Mouse (Mus musculus) liver, postnatal 0 days (tissue): ENCODE measurements around the gene Mecom. TPM values are rescaled to one million over a fixed set of nuclear protein-coding genes. Genes with fewer than 3 reads are reported as not detected.
A peak's percentile ranks its signal among the peaks of the same experiment; 100 is the strongest.

ENCODE experiments used
- ATAC-seq: fragments of 200-750 bp; cut with Nextera tagmentation; 2 replicates; pipeline ENCODE4 v1.8.0; 2017; ENCODE audit warnings: mild to moderate bottlenecking, moderate library complexity
- DNase-seq: peaks from one replicate; pipeline ENCODE4 v3.0.0-alpha.2; 2016
- H3K27ac ChIP-seq: fragments of 300-500 bp; sonication (generic); 2 replicates; pipeline ENCODE4 v1.5.1; 2014; ENCODE audit warnings: antibody characterized with exemption, moderate library complexity, mild to moderate bottlenecking, low read depth
- H3K27me3 ChIP-seq: fragments of 300-500 bp; sonication (generic); 2 replicates; pipeline ENCODE4 v1.6.1; 2014; ENCODE audit warnings: low read length, control low read depth, mixed read lengths; ENCODE audit not compliant: insufficient read depth
- H3K36me3 ChIP-seq: fragments of 300-500 bp; sonication (generic); replicated peaks from 2 replicates; pipeline ENCODE4 v1.6.1; 2014; ENCODE audit warnings: mild to moderate bottlenecking, control low read depth, low read length, moderate library complexity, mixed read lengths; ENCODE audit not compliant: insufficient read depth
- H3K4me1 ChIP-seq: fragments of 300-500 bp; sonication (generic); 2 replicates; pipeline ENCODE4 v1.6.1; 2014; ENCODE audit warnings: antibody characterized with exemption, mild to moderate bottlenecking, control low read depth; ENCODE audit not compliant: insufficient read depth
- H3K4me2 ChIP-seq: fragments of 300-500 bp; sonication (generic); 2 replicates; pipeline ENCODE4 v1.6.1; 2014; ENCODE audit warnings: low read depth, mild to moderate bottlenecking, low read length, moderate library complexity, mixed read lengths
- H3K4me3 ChIP-seq: fragments of 300-500 bp; sonication (generic); 2 replicates; pipeline ENCODE4 v1.5.1; 2014; ENCODE audit warnings: low read depth, low read length
- H3K9ac ChIP-seq: fragments of 300-500 bp; sonication (generic); replicated peaks from 2 replicates; pipeline ENCODE4 v1.6.1; 2014; ENCODE audit warnings: mild to moderate bottlenecking, moderate library complexity
- H3K9me3 ChIP-seq: fragments of 300-500 bp; sonication (generic); 2 replicates; pipeline ENCODE4 v1.6.1; 2016; ENCODE audit warnings: mild to moderate bottlenecking, control low read depth, low read length, mixed read lengths
- CTCF ChIP-seq: sonication (generic); IDR thresholded peaks from 2 replicates; pipeline ENCODE4 v1.5.1; 2016; ENCODE audit warnings: antibody characterized with exemption, low read depth
- EP300 ChIP-seq: IDR thresholded peaks from 2 replicates; pipeline ENCODE4 v1.6.1; 2016; ENCODE audit warnings: antibody characterized with exemption, low read depth, mild to moderate bottlenecking
- WGBS: fragments of 180-500 bp; shearing (Covaris S2); extraction: QIAGEN DNeasy Blood & Tissue Kit; methylation state at CpG from one replicate; pipeline ENCODE4 v1.1.7; 2014; ENCODE audit not compliant: insufficient replicate concordance; 5-methylcytosine and 5-hydroxymethylcytosine counted together
- polyA plus RNA-seq: library from polyadenylated mRNA; unstranded; fragments of >200 nt; fragmentation: Nextera tagmentation; extraction: Ambion mirVana; gene quantifications from 2 replicates; pipeline ENCODE4 v1.2.1, GENCODE M21; 2015

The Mecom gene
- polyA plus RNA-seq, 1 experiment from 2014 or later, result 0.89 TPM

DNA sequence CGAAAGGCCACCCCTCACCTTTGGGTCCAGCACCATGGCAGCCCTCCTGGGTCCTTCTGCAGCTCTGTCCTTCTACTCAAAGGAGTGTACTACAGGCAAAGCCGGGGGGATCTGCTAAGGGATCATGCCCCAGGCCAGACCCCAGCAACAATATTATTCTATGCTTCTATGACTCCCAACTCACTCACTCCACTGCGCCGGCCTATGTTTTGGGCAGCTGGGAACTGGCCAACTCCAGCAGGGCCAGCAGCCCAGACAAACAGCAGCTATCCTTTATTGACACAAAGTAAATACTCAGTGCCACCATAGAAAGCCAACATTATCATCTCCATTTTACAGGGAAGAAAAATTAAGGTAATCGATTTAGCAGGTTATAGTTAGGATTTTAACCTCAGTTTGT, 186.6 kb downstream of the Mecom start:
- H3K4me2 ChIP-seq, result no peak overlapping the region
- 72% methylated on average over 5 of the region's 5 CpGs for WGBS
- DNase-seq, result peak; percentile 22
- no peak overlapping the region for H3K4me3 ChIP-seq
- H3K27me3 ChIP-seq, result no peaks in the 10 kb centered on the region
- H3K4me1 ChIP-seq, result no peaks in the 10 kb centered on the region
- H3K27ac ChIP-seq, result no peak overlapping the region
- H3K9ac ChIP-seq, result no peak overlapping the region
- H3K9me3 ChIP-seq, result no peaks in the 10 kb centered on the region
- TF ChIP-seq EP300, result no peak
- TF ChIP-seq CTCF, result no peak
- ATAC-seq, result no peak
- H3K36me3 ChIP-seq, result no peaks in the 10 kb centered on the region

DNA sequence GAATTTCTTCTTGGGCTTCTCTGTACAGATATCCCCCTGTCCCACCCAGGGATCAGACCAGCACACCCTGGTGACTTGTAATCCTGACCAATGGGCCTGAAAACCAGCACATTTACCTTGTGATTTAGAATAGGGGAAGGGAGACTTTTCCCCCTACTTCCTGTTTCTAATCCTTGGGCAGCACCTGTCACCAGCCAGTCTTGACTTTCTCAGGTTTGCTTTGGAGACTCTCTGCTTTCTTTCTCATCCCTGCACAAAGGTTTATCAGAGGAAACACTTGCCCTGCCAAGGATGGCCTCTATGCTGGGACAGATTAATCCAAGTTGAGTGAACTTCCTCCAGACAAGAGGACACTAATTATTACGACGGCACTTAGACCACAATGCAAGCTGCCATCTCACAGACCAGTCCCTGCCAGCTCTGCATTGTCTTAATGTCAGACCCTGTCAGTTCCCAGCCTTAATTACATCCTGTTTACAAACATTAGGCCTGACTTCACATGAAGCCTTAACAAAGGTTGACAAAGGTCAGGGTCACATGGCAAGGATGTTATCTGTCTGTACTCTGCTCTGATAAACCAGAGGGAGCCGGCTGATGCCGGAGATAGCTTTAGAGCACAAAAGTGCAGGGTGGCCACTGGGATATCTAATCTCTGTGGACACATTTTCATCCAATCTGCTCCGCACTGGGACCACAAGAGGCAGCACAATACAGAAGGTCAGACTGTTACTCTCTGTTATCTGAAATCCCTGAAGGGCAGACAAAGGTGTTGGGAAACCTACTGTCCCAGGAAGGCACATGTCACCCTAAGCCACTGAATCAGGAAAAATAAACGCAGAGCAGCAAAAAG, 193.7 kb downstream of the Mecom start:
- WGBS, result 16% methylated on average over 6 of the region's 6 CpGs
- H3K4me3 ChIP-seq, result no peak overlapping the region
- no peaks in the 10 kb centered on the region for H3K9me3 ChIP-seq
- peak; percentile 49 for ATAC-seq
- no peak overlapping the region for H3K9ac ChIP-seq
- no peaks in the 10 kb centered on the region for H3K36me3 ChIP-seq
- TF ChIP-seq CTCF (no peak), EP300 (0 out of 2 replicates have a peak, but pooled peaks have one; percentile 54)
- H3K4me2 ChIP-seq, result no peak overlapping the region
- H3K27me3 ChIP-seq, result no peaks in the 10 kb centered on the region
- H3K4me1 ChIP-seq, result no peaks in the 10 kb centered on the region
- no peak overlapping the region for H3K27ac ChIP-seq
- DNase-seq, result no peak

DNA sequence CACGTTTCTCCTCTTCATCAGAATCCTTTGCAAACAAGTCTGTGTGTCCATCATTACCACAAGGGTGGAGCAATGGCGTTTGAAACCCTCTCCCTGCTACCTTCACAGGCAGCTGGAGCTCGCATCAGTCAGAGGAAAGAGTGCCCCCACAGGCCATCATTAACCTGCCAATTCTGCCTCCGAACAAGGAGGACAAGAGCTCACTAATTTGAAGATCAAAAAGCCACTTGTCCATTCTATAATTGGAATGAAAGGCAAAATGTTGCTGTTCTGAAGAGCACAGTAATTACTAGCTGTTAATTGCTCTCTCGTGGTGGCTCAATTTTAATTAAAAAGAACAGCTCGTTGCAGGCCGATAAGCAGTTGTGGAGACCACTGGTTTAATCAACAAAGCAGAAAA, 198.5 kb downstream of the Mecom start:
- Histone ChIP-seq H3K4me1 (no peaks in the 10 kb centered on the region), H3K27ac (no peak overlapping the region), H3K4me3 (no peak overlapping the region), H3K36me3 (no peaks in the 10 kb centered on the region), H3K9ac (no peak overlapping the region), H3K9me3 (no peaks in the 10 kb centered on the region), H3K27me3 (no peaks in the 10 kb centered on the region), H3K4me2 (no peak overlapping the region)
- TF ChIP-seq CTCF (no peak), EP300 (no peak)
- DNase-seq (no peak), ATAC-seq (no peak)
- WGBS, result 53% methylated on average over 7 of the region's 7 CpGs

DNA sequence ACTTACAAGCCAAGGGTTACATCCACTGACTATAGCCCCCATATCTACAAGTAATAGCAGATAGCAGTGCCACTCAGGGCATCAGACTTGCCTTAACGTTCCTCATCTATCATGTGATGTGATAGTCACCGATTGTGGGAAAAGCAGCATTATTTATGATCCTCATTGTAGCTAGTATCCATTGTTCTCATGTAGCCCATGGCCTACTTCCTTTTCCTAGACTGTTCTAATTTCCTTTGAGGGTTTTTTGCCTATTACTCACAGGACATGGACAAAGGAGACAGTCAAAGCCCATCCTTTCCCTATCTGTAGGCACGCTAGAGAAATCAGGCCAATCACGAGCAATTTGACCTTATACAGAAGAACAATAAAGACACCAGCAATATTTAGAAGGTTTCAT, 203.7 kb downstream of the Mecom start:
- no peak for DNase-seq
- no peaks in the 10 kb centered on the region for H3K4me1 ChIP-seq
- no peak overlapping the region for H3K4me3 ChIP-seq
- no peak for TF ChIP-seq CTCF
- 0 out of 2 replicates have a peak, but pooled peaks have one; percentile 10 for TF ChIP-seq EP300
- H3K36me3 ChIP-seq, result no peaks in the 10 kb centered on the region
- no peaks in the 10 kb centered on the region for H3K27me3 ChIP-seq
- no peak overlapping the region for H3K27ac ChIP-seq
- H3K4me2 ChIP-seq, result no peak overlapping the region
- no peak overlapping the region for H3K9ac ChIP-seq
- ATAC-seq, result no peak
- H3K9me3 ChIP-seq, result no peaks in the 10 kb centered on the region
- 61% methylated on average over 4 of the region's 4 CpGs for WGBS

DNA sequence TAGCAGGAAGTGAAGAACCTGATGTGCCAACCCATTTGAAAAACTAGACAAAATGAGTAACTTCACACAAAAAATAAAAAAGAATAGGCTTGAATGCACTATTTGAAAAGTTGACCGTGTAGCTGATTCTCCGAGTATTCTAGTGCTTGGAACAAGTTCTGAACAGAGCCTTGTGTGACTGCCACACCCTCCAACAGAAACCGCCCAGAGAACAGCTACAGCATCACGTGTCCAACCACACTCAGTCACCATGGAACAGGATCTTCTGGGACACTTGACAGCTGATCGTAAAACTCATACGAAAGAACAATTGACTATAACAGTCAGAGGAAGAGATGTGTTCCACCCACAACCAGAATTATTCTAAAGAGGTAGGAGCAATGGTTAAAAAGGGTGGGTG, 215.5 kb downstream of the Mecom start:
- ATAC-seq, result no peak
- no peaks in the 10 kb centered on the region for H3K27me3 ChIP-seq

DNA sequence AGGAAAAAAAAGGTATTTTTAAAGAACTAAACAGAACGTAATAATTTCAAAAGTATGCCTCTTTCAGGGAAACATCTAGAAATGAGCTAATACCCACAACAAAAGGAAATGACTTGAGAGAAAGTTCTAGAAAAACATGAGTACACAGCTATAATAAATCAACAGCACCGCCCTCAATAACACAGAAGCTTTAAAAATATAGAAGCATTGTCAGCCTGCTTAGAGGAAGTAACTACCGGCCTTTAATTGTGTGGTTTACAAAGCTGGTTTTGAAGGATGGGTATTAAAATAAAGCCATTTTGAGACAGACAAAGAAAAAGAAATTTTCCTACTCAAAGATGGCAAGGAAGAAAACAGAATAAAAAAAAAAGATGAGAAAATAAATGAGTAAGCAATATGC, 217.3 kb downstream of the Mecom start:
- DNase-seq, result no peak
- Histone ChIP-seq H3K9me3 (no peaks in the 10 kb centered on the region), H3K4me1 (no peaks in the 10 kb centered on the region), H3K4me2 (no peak overlapping the region), H3K4me3 (no peak overlapping the region), H3K27ac (no peak overlapping the region), H3K36me3 (no peaks in the 10 kb centered on the region), H3K27me3 (no peaks in the 10 kb centered on the region), H3K9ac (no peak overlapping the region)
- ATAC-seq, result no peak
- no peak for TF ChIP-seq EP300
- TF ChIP-seq CTCF, result no peak
- 44% methylated on average over 3 of the region's 3 CpGs for WGBS

More for the DNA sequence above, 215.5 kb downstream of the Mecom start:
- TF ChIP-seq EP300 (no peak), CTCF (no peak)
- Histone ChIP-seq H3K27ac (no peak overlapping the region), H3K36me3 (no peaks in the 10 kb centered on the region), H3K9me3 (no peaks in the 10 kb centered on the region), H3K9ac (no peak overlapping the region), H3K4me2 (no peak overlapping the region), H3K4me1 (no peaks in the 10 kb centered on the region), H3K4me3 (no peak overlapping the region)
- no peak for DNase-seq
- 59% methylated on average over 6 of the region's 6 CpGs for WGBS
